Mouse (Mus musculus) heart, postnatal 10 days (tissue): ENCODE results near the gene Tedc2. TPM values are rescaled to one million over a fixed set of nuclear protein-coding genes. Genes with fewer than 3 reads are reported as not detected.

Source experiments
- microRNA-seq, 2 experiments: library from miRNA; unstranded; fragments of <30 nt; microRNA quantifications; one replicate each; pipeline ENCODE4 v1.2.0; 2022
- total RNA-seq, 2 experiments: library from RNA; stranded (reverse); gene quantifications; 2 replicates each; pipeline ENCODE4 v1.2.3; 2021

Tedc2 gene
- total RNA-seq, 2 experiments from 2014 or later = 3.5 to 5.0 TPM

Small RNA genes within 50 kb of the gene (microRNA-seq; reads per million reads assigned to microRNA genes)
- gene Mir5134 (1.9 to 2.8 reads per million in 2 experiments), gene Mir6965 (0.35 to 0.47 reads per million in 2 experiments)

Other genes with a start within 250 kb of the Tedc2 start
- not detected for gene Prss30, start 240.3 kb downstream of the Tedc2 start, total RNA-seq
- gene Prss22, start 222.8 kb downstream of the Tedc2 start, total RNA-seq = not detected
- gene Prss27, start 182.7 kb downstream of the Tedc2 start, total RNA-seq = not detected
- gene Kctd5, start 147.4 kb downstream of the Tedc2 start, total RNA-seq = 10 to 100 TPM; 19.5 to 20.8 TPM
- gene Pdpk1, start 69.9 kb downstream of the Tedc2 start, total RNA-seq = 10 to 100 TPM; 49.4 to 52.9 TPM
- 10 to 100 TPM; 20.7 to 22.8 TPM for gene Amdhd2, start 57.1 kb downstream of the Tedc2 start, total RNA-seq
- 100 to 1,000 TPM; 275 to 284 TPM for gene Atp6v0c, start 51.1 kb downstream of the Tedc2 start, total RNA-seq
- gene Tbc1d24, start 15.3 kb downstream of the Tedc2 start, total RNA-seq = 10 to 100 TPM in 1 of 2 experiments, 1 to 10 TPM in 1; 8.4 to 11.0 TPM
- 1 to 10 TPM; 1.6 to 1.7 TPM for gene Ntn3, start 11.3 kb downstream of the Tedc2 start, total RNA-seq
- gene Ccnf, start 30.6 kb upstream of the Tedc2 start, total RNA-seq = 1 to 10 TPM; 6.9 to 7.7 TPM
- not detected for gene Abca17, start 130.2 kb upstream of the Tedc2 start, total RNA-seq
- 10 to 100 TPM; 14.5 to 15.3 TPM for gene Abca3, start 131.1 kb upstream of the Tedc2 start, total RNA-seq
- gene Rnps1, start 193.7 kb upstream of the Tedc2 start, total RNA-seq = 10 to 100 TPM; 94.7 to 97.3 TPM
- gene Eci1, start 205.8 kb upstream of the Tedc2 start, total RNA-seq = 100 to 1,000 TPM; 412 to 459 TPM
- 1 to 10 TPM; 1.0 to 1.6 TPM for gene Dnase1l2, start 222.3 kb upstream of the Tedc2 start, total RNA-seq
- gene E4f1, start 249.5 kb upstream of the Tedc2 start, total RNA-seq = 10 to 100 TPM; 15.6 to 15.9 TPM
- gene Pgp, start 249.5 kb upstream of the Tedc2 start, total RNA-seq = 10 to 100 TPM; 38.5 to 39.9 TPM